11 mouse cellular contexts compared by ENCODE assay signal in the genomic region with DNA sequence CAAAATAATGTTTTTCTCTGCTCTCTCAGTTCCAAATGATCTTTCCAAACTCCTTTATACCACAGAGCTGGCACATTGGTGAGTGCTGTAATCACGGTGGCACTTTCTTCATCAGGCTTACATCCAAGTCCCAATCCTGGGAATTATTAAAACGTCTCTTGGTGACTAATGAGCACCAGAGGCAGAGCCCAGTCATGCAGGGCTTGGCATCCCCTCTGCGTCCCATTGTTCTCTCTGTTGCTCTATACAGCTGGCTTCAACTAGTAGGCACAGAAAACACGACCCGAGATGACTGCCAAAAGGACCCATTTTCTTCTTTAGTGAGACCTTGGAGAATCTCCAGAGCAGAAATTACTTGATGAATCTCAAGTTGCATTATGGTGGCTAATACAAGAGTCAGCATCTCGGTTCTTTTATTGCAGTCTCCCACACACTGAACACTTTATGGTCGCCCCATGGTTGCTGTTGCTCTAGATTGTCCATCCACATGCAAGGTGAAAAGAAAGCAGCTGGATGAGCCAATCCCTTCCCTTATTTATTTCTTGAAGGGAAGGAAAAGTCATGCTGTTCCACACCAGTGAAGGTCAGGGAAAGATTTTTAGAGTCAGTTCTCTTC.
DNase-seq lines count a peak whose midpoint lies in the region; ATAC-seq and TF ChIP-seq lines count a peak whose summit lies in the region.
"Had no signal": no experiment of that assay in that cellular context is flagged by ENCODE, and none has a peak within 500 bp of the region (broad histone marks: within the 10 kb centered on the region; RNA-seq: fewer than 3 reads in every experiment).

No protein-coding gene starts in this region.

- no peaks in the 10 kb centered on the region for H3K9me3 ChIP-seq in midbrain, embryonic 14.5 days (ENCODE audit: control insufficient read depth, low read length)
- no peaks in the 10 kb centered on the region for H3K9me3 ChIP-seq in midbrain, embryonic 11.5 days (ENCODE audit: control insufficient read depth, low read length)
- H3K9me3 ChIP-seq in intestine, embryonic 16.5 days (ENCODE audit: control insufficient read depth, low read length): no peaks in the 10 kb centered on the region

- H3K4me3 ChIP-seq in midbrain, embryonic 14.5 days (replicated peaks; ENCODE audit: low read depth, low read length): no peak overlapping the region
- no peak overlapping the region for H3K4me3 ChIP-seq in midbrain, embryonic 11.5 days (ENCODE audit: low read depth, low read length)
- H3K4me3 ChIP-seq in intestine, embryonic 16.5 days (ENCODE audit: low read length): no peak overlapping the region
- no peak overlapping the region for H3K4me3 ChIP-seq in lung, adult 2 months (replicated peaks; ENCODE audit: extremely low read depth, low read depth, low read length)

- H3K36me3 ChIP-seq in midbrain, embryonic 14.5 days (ENCODE audit: control insufficient read depth, insufficient read depth, low read length): no peaks in the 10 kb centered on the region
- no peaks in the 10 kb centered on the region for H3K36me3 ChIP-seq in midbrain, embryonic 11.5 days (ENCODE audit: control insufficient read depth, insufficient read depth, low read length)
- no peaks in the 10 kb centered on the region for H3K36me3 ChIP-seq in intestine, embryonic 16.5 days (ENCODE audit: control insufficient read depth, insufficient read depth, low read length)

- no peak for ATAC-seq in midbrain, embryonic 14.5 days (ENCODE audit: low FRiP score, low TSS enrichment)
- ATAC-seq in midbrain, embryonic 11.5 days (ENCODE audit: low FRiP score): no peak
- ATAC-seq in intestine, embryonic 16.5 days: no peak

- DNase-seq in midbrain, embryonic 14.5 days: peak; percentile 35
- DNase-seq in midbrain, embryonic 11.5 days (ENCODE audit: low spot score, missing footprints): no peak
- peak; percentile 18 to 42 for DNase-seq in cerebellum, postnatal 36 days
- peak; percentile 69 for DNase-seq in layer of hippocampus, adult 9-11 months
- peak; percentile 5 for DNase-seq in right cerebral cortex, postnatal 4 days
- no peak for DNase-seq in ovary, postnatal 14 days (ENCODE audit: low spot score)
- no peak for DNase-seq in lung, adult 2 months
- DNase-seq: gastrocnemius, postnatal 10 days; lung, adult 18-20 months; thymus, postnatal 36 days had no signal

- no peak overlapping the region for H3K9ac ChIP-seq in midbrain, embryonic 14.5 days (replicated peaks; ENCODE audit: low read length)
- H3K9ac ChIP-seq in midbrain, embryonic 11.5 days (ENCODE audit: low read length): no peak overlapping the region
- no peak overlapping the region for H3K9ac ChIP-seq in intestine, embryonic 16.5 days (ENCODE audit: low read depth, low read length)

- no peak overlapping the region for H3K4me2 ChIP-seq in midbrain, embryonic 14.5 days (ENCODE audit: low read length)
- H3K4me2 ChIP-seq in midbrain, embryonic 11.5 days: no peak overlapping the region
- no peak overlapping the region for H3K4me2 ChIP-seq in intestine, embryonic 16.5 days (ENCODE audit: low read depth, low read length)

- 67% methylated on average over 7 of the region's 7 CpGs for WGBS in midbrain, embryonic 14.5 days
- 79% methylated on average over 7 of the region's 7 CpGs for WGBS in midbrain, embryonic 11.5 days
- 79% methylated on average over 7 of the region's 7 CpGs for WGBS in intestine, embryonic 16.5 days
- WGBS in lung, adult 2 months: 77% methylated on average over 7 of the region's 7 CpGs

- H3K27ac ChIP-seq in midbrain, embryonic 14.5 days (replicated peaks; ENCODE audit: low read depth, low read length): no peak overlapping the region
- H3K27ac ChIP-seq in midbrain, embryonic 11.5 days (ENCODE audit: low read depth, low read length): no peak overlapping the region
- H3K27ac ChIP-seq in intestine, embryonic 16.5 days (ENCODE audit: low read length): no peak overlapping the region

- TF ChIP-seq CTCF in lung, adult 2 months (IDR thresholded peaks at IDR 0.05; ENCODE audit: insufficient read depth, low read length): no peak

- H3K27me3 ChIP-seq in midbrain, embryonic 14.5 days (ENCODE audit: control insufficient read depth, insufficient read depth, low read length): no peaks in the 10 kb centered on the region
- no peaks in the 10 kb centered on the region for H3K27me3 ChIP-seq in midbrain, embryonic 11.5 days (ENCODE audit: control insufficient read depth, insufficient read depth, low read length)
- no peaks in the 10 kb centered on the region for H3K27me3 ChIP-seq in intestine, embryonic 16.5 days (replicated peaks; ENCODE audit: control insufficient read depth, insufficient read depth, low read length)

- no peaks in the 10 kb centered on the region for H3K4me1 ChIP-seq in midbrain, embryonic 14.5 days (ENCODE audit: control insufficient read depth, insufficient read depth, low read length)
- H3K4me1 ChIP-seq in midbrain, embryonic 11.5 days (ENCODE audit: control insufficient read depth, insufficient read depth, low read length): no peaks in the 10 kb centered on the region
- no peaks in the 10 kb centered on the region for H3K4me1 ChIP-seq in intestine, embryonic 16.5 days (ENCODE audit: control insufficient read depth, insufficient read depth, low read length)
- H3K4me1 ChIP-seq in lung, adult 2 months (ENCODE audit: control insufficient read depth, insufficient read depth, low read length): no peaks in the 10 kb centered on the region

- no peak for TF ChIP-seq POLR2A in lung, adult 2 months (IDR thresholded peaks at IDR 0.05; ENCODE audit: borderline replicate concordance, extremely low read depth, low read depth, low read length)

Comparison
In these comparisons a context has a peak if more than half of its experiments do, and no peak if none do; other contexts are left out.
1. DNase-seq: peak in midbrain, embryonic 14.5 days (single experiment), cerebellum, postnatal 36 days (2 of 2), layer of hippocampus, adult 9-11 months (single experiment) and right cerebral cortex, postnatal 4 days (single experiment); none in midbrain, embryonic 11.5 days (single experiment), ovary, postnatal 14 days (single experiment) and lung, adult 2 months (single experiment).